Mouse (Mus musculus) thymus, adult 2 months (tissue): ENCODE measurements around the gene Btbd2.

Experiments used
- CTCF ChIP-seq: fragments of 200-500 bp; IDR thresholded peaks from 2 replicates; pipeline ENCODE4 v1.5.1; 2012; ENCODE audit warnings: mild to moderate bottlenecking, control low read depth, low read length, moderate library complexity, borderline replicate concordance; ENCODE audit not compliant: control insufficient read depth, poor library complexity, insufficient read depth; ENCODE audit errors: extremely low read depth
- POLR2A ChIP-seq: fragments of 200-500 bp; IDR thresholded peaks from 2 replicates; pipeline ENCODE4 v1.6.1; 2012; ENCODE audit warnings: mild to moderate bottlenecking, low read length, control low read depth, moderate library complexity; ENCODE audit not compliant: control insufficient read depth, poor library complexity, insufficient read depth; ENCODE audit errors: extremely low read depth

DNA sequence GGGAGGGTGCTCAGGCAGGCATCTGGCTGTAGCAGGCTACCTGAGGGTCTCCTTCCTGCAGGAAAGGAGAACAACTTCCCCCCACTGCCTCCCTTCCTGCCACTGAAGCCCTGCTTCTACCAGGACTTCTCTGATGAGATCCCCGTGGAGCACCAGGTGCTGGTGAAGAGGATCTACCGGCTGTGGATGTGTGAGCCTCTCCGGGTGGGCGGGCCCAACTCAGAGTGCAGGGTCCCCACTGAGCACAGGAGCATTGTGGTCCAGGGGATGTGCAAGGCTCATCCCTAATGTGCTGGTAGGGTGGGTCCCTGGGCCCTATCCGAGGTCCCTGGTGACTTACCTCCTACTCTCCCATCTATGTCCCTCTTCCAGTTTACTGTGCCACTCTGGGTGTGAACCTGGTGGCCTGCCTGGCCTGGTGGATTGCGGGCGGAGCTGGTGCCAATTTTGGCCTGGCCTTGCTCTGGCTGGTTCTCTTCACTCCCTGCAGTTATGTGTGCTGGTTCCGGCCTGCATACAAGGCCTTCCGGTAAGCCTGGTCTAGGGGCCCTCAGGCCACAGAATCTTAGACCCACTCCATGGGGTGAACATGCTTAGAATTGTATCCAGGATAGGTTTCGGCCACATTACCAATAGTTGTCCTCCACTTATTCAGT, 47.5 kb downstream of the Btbd2 start:
- TF ChIP-seq POLR2A (no peak), CTCF (no peak)
